ENCODE assay signal across 9 mouse cellular contexts in the genomic region with DNA sequence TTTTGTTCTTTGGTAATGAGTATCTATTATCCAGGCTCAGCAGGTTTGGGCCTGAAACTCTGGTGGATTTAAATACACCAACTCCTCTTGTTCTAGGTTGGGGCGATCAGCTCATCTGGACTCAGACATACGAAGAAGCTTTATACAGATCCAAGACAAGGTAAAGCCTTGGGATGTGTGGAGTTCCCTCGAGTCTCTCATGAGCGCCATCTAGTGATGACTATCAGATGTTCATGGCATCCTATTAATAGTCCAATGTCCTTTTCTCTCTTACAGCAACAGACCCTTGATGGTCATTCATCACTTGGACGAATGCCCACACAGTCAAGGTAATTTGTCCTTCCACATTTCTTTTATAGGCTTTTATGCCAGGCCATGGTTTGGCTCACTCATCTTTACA. TPM values are rescaled to one million over a fixed set of nuclear protein-coding genes. Genes with fewer than 3 reads are reported as not detected.
DNase-seq lines count a peak whose midpoint lies in the region; ATAC-seq and TF ChIP-seq lines count a peak whose summit lies in the region.
"Had no signal": no experiment of that assay in that cellular context is flagged by ENCODE, and none has a peak within 500 bp of the region (broad histone marks: within the 10 kb centered on the region; RNA-seq: fewer than 3 reads in every experiment).

No protein-coding gene starts in this region.

- DNase-seq in adrenal gland, adult (ENCODE audit: inconsistent age in 2 of 2, low spot score in 1 of 2) = peak; percentile 16 to 72
- no peak for DNase-seq in adrenal gland, postnatal 25 days
- no peak for DNase-seq in midbrain, embryonic 11.5 days (ENCODE audit: low spot score, missing footprints)
- peak; percentile 30 for DNase-seq in forebrain, postnatal 0 days
- peak; percentile 72 for DNase-seq in lung, postnatal 0 days (ENCODE audit: low spot score)
- no peak for DNase-seq in frontal cortex, postnatal 10 days (ENCODE audit: low spot score in 2 of 2)

- H3K27ac ChIP-seq in midbrain, embryonic 11.5 days (ENCODE audit: low read depth, low read length) = no peak overlapping the region
- H3K27ac ChIP-seq in midbrain, embryonic 16.5 days (ENCODE audit: low read length) = no peak overlapping the region
- no peak overlapping the region for H3K27ac ChIP-seq in forebrain, postnatal 0 days (ENCODE audit: low read depth, low read length)
- H3K27ac ChIP-seq in lung, postnatal 0 days (ENCODE audit: low read length) = no peak overlapping the region

- H3K36me3 ChIP-seq in midbrain, embryonic 11.5 days (ENCODE audit: control insufficient read depth, insufficient read depth, low read length) = no peaks in the 10 kb centered on the region
- H3K36me3 ChIP-seq in midbrain, embryonic 16.5 days (ENCODE audit: control insufficient read depth, insufficient read depth, low read length) = no peaks in the 10 kb centered on the region
- H3K36me3 ChIP-seq in forebrain, postnatal 0 days (ENCODE audit: insufficient read depth) = no peaks in the 10 kb centered on the region
- H3K36me3 ChIP-seq in lung, postnatal 0 days (ENCODE audit: insufficient read depth, low read length) = no peaks in the 10 kb centered on the region

- H3K4me2 ChIP-seq in midbrain, embryonic 11.5 days = no peak overlapping the region
- no peak overlapping the region for H3K4me2 ChIP-seq in midbrain, embryonic 16.5 days (ENCODE audit: low read length)
- no peak overlapping the region for H3K4me2 ChIP-seq in forebrain, postnatal 0 days (ENCODE audit: low read depth)
- no peak overlapping the region for H3K4me2 ChIP-seq in lung, postnatal 0 days (replicated peaks; ENCODE audit: low read depth, low read length)

- H3K9me3 ChIP-seq in midbrain, embryonic 11.5 days (ENCODE audit: control insufficient read depth, low read length) = no peaks in the 10 kb centered on the region
- no peaks in the 10 kb centered on the region for H3K9me3 ChIP-seq in midbrain, embryonic 16.5 days (replicated peaks; ENCODE audit: control insufficient read depth, low read length, poor library complexity, severe bottlenecking)
- H3K9me3 ChIP-seq in forebrain, postnatal 0 days (ENCODE audit: low read length) = no peaks in the 10 kb centered on the region
- no peaks in the 10 kb centered on the region for H3K9me3 ChIP-seq in lung, postnatal 0 days (ENCODE audit: low read length)
- H3K9me3 ChIP-seq: megakaryocyte, embryonic 14.5 days had no signal

- H3K9ac ChIP-seq in midbrain, embryonic 11.5 days (ENCODE audit: low read length) = no peak overlapping the region
- H3K9ac ChIP-seq in midbrain, embryonic 16.5 days (ENCODE audit: low read depth, low read length) = no peak overlapping the region
- H3K9ac ChIP-seq in forebrain, postnatal 0 days = no peak overlapping the region
- H3K9ac ChIP-seq in lung, postnatal 0 days (replicated peaks; ENCODE audit: low read depth) = no peak overlapping the region

- no peaks in the 10 kb centered on the region for H3K27me3 ChIP-seq in midbrain, embryonic 11.5 days (ENCODE audit: control insufficient read depth, insufficient read depth, low read length)
- no peaks in the 10 kb centered on the region for H3K27me3 ChIP-seq in midbrain, embryonic 16.5 days (ENCODE audit: control insufficient read depth, insufficient read depth, low read depth, low read length)
- H3K27me3 ChIP-seq in forebrain, postnatal 0 days (ENCODE audit: insufficient read depth, low read length) = no peaks in the 10 kb centered on the region
- no peaks in the 10 kb centered on the region for H3K27me3 ChIP-seq in lung, postnatal 0 days (replicated peaks; ENCODE audit: insufficient read depth, low read length)

- WGBS in midbrain, embryonic 11.5 days = 41% methylated on average over 5 of the region's 5 CpGs
- WGBS in midbrain, embryonic 16.5 days = 35% methylated on average over 5 of the region's 5 CpGs
- WGBS in forebrain, postnatal 0 days = 29% methylated on average over 5 of the region's 5 CpGs
- 25% methylated on average over 5 of the region's 5 CpGs for WGBS in lung, postnatal 0 days

- H3K4me3 ChIP-seq in midbrain, embryonic 11.5 days (ENCODE audit: low read depth, low read length) = no peak overlapping the region
- H3K4me3 ChIP-seq in midbrain, embryonic 16.5 days (ENCODE audit: low read depth, low read length) = no peak overlapping the region
- H3K4me3 ChIP-seq in forebrain, postnatal 0 days (ENCODE audit: low read depth, low read length) = no peak overlapping the region
- H3K4me3 ChIP-seq in lung, postnatal 0 days (ENCODE audit: low read depth, low read length) = no peak overlapping the region
- H3K4me3 ChIP-seq: megakaryocyte, embryonic 14.5 days had no signal

- peak; percentile 38; the same call in 1 of the 2 replicates for TF ChIP-seq CTCF in forebrain, postnatal 0 days (IDR thresholded peaks at IDR 0.05; ENCODE audit: low read depth)
- TF ChIP-seq CTCF in lung, postnatal 0 days (IDR thresholded peaks at IDR 0.05) = peak; percentile 80

- H3K4me1 ChIP-seq in midbrain, embryonic 11.5 days (ENCODE audit: control insufficient read depth, insufficient read depth, low read length) = peaks cover 2% of the 10 kb centered on the region; the same call in 1 of the 2 replicates
- H3K4me1 ChIP-seq in midbrain, embryonic 16.5 days (ENCODE audit: control insufficient read depth, insufficient read depth, low read length) = no peaks in the 10 kb centered on the region; the same call in 1 of the 2 replicates
- no peaks in the 10 kb centered on the region for H3K4me1 ChIP-seq in forebrain, postnatal 0 days (ENCODE audit: insufficient read depth)
- H3K4me1 ChIP-seq in lung, postnatal 0 days (ENCODE audit: insufficient read depth, low read depth, low read length) = no peaks in the 10 kb centered on the region
- H3K4me1 ChIP-seq: megakaryocyte, embryonic 14.5 days had no signal

- no peak for TF ChIP-seq EP300 in lung, postnatal 0 days (IDR thresholded peaks at IDR 0.05)

- peak; percentile 63; the same call in 1 of the 2 replicates for ATAC-seq in midbrain, embryonic 11.5 days (ENCODE audit: low FRiP score)
- no peak for ATAC-seq in midbrain, embryonic 16.5 days
- peak; percentile 75 for ATAC-seq in cerebellum, adult (ENCODE audit: insufficient number of reproducible peaks, low FRiP score, low TSS enrichment)
- no peak for ATAC-seq in forebrain, postnatal 0 days
- ATAC-seq in lung, postnatal 0 days = peak; percentile 61; the same call in 1 of the 2 replicates

RNA-seq across cellular contexts. Expression of gene Agr2, which starts 3.1 kb away (rescaled TPM):
- total RNA-seq in adrenal gland, postnatal 25 days (2021) = not detected in 2 replicates
- not detected in 2 replicates for polyA plus RNA-seq in midbrain, embryonic 11.5 days (2014; fragmentation: Nextera tagmentation; extraction: Ambion mirVana)
- 0.23 TPM in 1 of 2 replicates, not detected in the other for polyA plus RNA-seq in midbrain, embryonic 16.5 days (2015; fragmentation: Nextera tagmentation; extraction: Ambion mirVana)
- not detected in 2 replicates for total RNA-seq in forebrain, postnatal 0 days (2014; rRNA removed)
- polyA plus RNA-seq in forebrain, postnatal 0 days (2015; fragmentation: Nextera tagmentation; extraction: Ambion mirVana) = 0.19 and 0.21 TPM in 2 replicates
- 5.8 and 7.0 TPM in 2 replicates for polyA plus RNA-seq in lung, postnatal 0 days (2015; fragmentation: Nextera tagmentation; extraction: Ambion mirVana)

RNA-seq across cellular contexts. Expression of gene Tspan13, which starts 46.5 kb away (rescaled TPM):
- 8.8 and 11.7 TPM in 2 replicates for total RNA-seq in adrenal gland, postnatal 25 days (2021)
- polyA plus RNA-seq in midbrain, embryonic 11.5 days (2014; fragmentation: Nextera tagmentation; extraction: Ambion mirVana) = 182 and 213 TPM in 2 replicates
- polyA plus RNA-seq in midbrain, embryonic 16.5 days (2015; fragmentation: Nextera tagmentation; extraction: Ambion mirVana) = 387 and 445 TPM in 2 replicates
- 248 and 300 TPM in 2 replicates for total RNA-seq in forebrain, postnatal 0 days (2014; rRNA removed)
- polyA plus RNA-seq in forebrain, postnatal 0 days (2015; fragmentation: Nextera tagmentation; extraction: Ambion mirVana) = 390 and 428 TPM in 2 replicates
- 255 and 302 TPM in 2 replicates for polyA plus RNA-seq in lung, postnatal 0 days (2015; fragmentation: Nextera tagmentation; extraction: Ambion mirVana)

Comparison
In these comparisons a context has a peak if more than half of its experiments do, and no peak if none do; other contexts are left out.
1. DNase-seq: peak in adrenal gland, adult (2 of 2), forebrain, postnatal 0 days (single experiment) and lung, postnatal 0 days (single experiment); none in adrenal gland, postnatal 25 days (single experiment), midbrain, embryonic 11.5 days (single experiment) and frontal cortex, postnatal 10 days (0 of 2).
2. ATAC-seq: peak in midbrain, embryonic 11.5 days (single experiment), cerebellum, adult (single experiment) and lung, postnatal 0 days (single experiment); none in midbrain, embryonic 16.5 days (single experiment) and forebrain, postnatal 0 days (single experiment).